Mouse (Mus musculus): ENCODE results near the gene Cdk19.
A peak's percentile ranks its signal among the peaks of the same experiment; 100 is the strongest.

Cdk19 gene

GRCm38 (mm10) chr10:40440740-40441139, 101.4 kb downstream of the Cdk19 start:
- DNase-seq (ENCODE audit: low read depth, low spot score) = no peak

DNA sequence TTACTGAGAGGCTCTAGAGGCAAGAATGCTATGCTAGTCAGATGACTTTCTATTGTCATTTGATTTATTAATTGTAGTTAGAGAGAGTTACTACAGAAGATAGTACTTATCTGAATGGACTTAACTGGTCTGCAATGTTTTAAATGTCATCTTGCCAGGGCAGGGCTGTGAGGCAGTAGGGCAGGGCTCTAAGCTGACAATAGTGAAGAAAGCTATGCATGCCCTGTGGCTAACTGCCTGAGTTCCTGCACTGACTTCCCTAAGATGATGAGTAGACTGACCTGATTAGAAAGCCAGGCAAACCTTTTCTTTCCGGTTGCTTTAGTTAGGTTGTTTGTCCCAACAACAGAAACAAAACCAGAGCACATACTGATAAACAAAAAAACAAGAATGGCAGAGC, 102.7 kb downstream of the Cdk19 start:
- DNase-seq (ENCODE audit: low read depth, low spot score) = no peak

- DNase-seq (ENCODE audit: low read depth, low spot score) = no peak
Observed at GRCm38 (mm10) chr10:40443371-40443770, 104.0 kb downstream of the Cdk19 start.

DNA sequence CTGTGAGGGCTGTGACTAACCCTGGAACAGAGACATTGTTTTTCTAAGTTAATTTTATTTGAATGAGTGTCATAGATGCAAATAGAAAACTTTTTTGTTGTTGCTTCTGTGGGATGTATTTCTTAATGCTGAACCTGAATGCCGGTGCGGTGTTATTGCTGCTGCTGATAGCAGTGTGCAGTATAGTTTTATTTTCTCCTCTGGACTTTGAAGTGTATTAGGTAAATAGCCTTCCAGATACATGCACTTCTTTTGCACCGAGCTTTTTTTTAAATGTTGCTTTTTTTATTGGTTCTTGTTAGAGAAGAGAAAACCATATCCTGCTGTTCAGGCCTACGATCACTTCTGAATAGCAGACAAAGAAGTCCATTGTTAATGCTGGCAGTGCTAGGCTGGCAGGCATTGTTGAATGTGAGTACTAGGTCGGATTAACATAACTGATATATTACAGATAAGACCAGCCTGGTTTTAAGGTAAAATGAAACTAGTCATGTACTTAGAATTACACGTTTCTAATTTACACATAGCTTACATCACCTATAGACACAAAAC, 104.5 kb downstream of the Cdk19 start:
- peak; percentile 27 for DNase-seq (ENCODE audit: low read depth, low spot score)

DNA sequence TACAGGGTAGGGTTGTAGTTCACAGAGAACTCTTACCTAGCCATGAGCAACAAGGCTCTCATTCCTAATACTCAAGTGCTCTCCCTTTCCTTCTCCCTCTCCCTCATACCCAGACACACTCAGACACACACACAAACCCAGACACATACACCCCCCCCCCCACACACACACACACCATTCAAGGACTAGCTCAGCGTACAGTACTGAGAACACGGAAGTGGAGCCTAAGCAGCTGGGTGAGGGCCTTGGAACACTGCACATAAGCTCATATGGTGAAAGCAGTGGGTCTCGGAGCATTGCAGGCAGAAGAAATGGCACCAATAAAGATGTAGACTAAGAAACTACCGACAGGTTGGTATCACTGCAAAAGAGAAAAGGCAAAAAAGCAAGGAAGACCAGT, 105.2 kb downstream of the Cdk19 start:
- DNase-seq (ENCODE audit: low read depth, low spot score) = no peak

- DNase-seq (ENCODE audit: low read depth, low spot score) = no peak
Observed at GRCm38 (mm10) chr10:40446088-40446604, 106.8 kb downstream of the Cdk19 start.

DNA sequence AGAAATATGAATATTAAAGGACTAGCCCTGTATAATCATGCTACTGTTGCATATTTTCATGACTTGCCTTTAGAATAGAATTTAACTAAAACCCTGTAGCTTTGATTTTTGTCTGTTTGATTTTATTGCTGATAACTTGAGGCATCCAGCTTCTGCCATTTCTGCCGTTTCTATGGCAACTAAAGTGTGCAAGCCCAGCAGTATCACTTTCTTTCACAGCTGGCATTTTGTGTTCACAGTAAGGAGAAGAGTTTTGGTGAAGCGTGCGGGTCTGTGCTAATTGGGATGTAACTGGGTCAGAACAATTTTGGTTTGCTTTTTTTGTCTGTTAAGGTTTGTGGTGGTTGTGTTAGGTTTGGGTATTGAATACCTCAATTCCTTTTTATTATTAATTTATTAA, 107.3 kb downstream of the Cdk19 start:
- DNase-seq (ENCODE audit: low read depth, low spot score) = no peak

DNA sequence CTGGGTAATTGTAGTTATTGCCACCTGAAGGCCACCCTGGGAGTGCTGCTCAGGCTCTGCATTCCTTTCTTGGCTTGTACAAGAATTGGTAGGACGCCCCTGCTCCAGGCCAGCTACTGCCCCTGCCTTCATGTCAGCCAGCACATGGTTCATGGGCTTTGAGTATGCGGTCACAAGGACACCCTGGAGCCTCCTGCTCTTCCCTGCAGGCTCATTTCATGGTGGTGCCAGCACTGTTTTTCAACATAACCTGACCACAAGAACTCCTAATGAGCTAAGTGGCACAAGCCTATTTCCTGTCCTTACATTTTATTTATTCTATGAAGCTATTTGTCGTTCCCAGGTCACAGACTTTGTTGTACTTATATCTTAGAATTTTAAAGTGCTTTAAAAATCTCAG, 107.9 kb downstream of the Cdk19 start:
- DNase-seq (ENCODE audit: low read depth, low spot score) = no peak

DNA sequence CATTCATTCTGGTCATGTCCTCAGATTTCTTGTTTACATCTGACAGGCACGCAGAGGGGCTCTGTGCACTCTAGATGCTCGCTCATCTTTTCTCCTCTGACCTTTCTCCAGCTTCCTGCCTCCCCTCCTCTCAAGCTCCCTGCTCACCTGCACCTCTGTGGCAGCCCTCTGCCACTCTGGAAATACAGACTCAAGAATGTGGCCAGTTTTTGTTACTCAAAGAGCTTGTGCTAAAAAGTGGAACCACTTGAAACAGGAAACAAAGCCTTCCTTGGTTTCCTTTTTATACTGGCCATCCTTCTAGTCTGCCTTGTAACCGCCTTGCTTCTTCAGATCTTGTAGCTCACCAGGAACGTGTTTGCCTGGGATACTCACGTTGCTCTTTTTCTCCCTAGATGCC, 108.6 kb downstream of the Cdk19 start:
- DNase-seq (ENCODE audit: low read depth, low spot score) = no peak

- no peak for DNase-seq (ENCODE audit: low read depth, low spot score)
Observed at GRCm38 (mm10) chr10:40448444-40448843, 109.1 kb downstream of the Cdk19 start.

DNA sequence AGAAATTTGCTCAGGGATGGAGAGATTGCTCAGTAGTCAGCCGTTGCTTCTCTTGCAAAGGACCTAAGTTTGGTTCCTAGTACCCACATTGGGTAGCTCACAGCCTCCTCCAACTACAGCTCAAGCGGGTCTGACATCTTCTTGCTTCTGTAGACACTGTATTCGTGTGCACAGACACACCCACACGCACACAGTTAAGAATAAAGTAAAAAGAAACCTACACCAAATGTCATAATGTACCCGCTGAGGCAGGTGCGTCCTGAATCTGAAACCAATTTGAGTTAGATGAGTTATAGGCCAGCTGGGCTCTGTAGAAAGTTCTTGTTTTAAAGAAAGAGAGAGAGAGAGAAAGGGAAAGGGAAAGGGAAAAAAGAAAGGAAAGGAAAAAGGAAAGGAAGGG, 110.2 kb downstream of the Cdk19 start:
- no peak for DNase-seq (ENCODE audit: low read depth, low spot score)

DNA sequence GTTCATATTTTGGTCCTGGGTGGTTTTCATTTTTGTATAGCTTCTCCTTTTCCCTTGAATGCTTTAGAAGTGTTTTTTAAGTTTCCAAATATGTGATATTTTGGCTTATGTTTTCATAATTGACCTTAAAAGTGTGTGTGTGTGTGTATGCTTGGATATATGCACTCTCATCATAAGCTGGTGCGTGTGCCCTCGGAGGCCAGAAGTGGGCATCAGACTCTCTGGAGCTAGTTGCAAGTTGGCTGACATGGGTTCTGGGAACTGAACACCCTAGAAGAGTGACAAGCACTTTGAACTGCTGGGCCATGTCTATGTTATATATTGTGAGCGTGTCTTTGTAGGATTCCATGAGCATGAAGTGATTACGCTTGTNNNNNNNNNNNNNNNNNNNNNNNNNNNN, 110.8 kb downstream of the Cdk19 start:
- no peak for DNase-seq (ENCODE audit: low read depth, low spot score)

DNA sequence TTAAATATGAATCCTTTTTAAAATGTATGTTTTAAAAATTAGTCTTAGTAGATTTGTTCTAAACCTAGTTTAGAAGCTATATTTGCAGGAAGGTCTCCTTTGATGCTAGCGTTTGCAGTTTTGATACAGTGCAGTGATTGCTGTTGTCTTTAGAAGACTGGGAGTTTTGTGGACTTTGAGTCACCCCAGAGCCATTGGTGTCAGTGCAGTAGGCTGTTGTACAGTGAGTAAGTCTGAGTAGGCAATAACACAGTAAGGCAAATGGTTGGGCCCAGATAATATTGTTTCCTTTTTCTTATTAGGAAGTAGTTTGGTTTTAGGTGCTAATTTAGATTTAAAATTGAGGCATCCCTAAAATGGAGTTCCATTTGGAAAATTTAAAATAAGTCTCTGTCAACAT, 117.8 kb downstream of the Cdk19 start:
- DNase-seq (ENCODE audit: low read depth, low spot score) = no peak

GRCm38 (mm10) chr10:40459141-40459540, 119.8 kb downstream of the Cdk19 start:
- DNase-seq (ENCODE audit: low read depth, low spot score) = no peak

- DNase-seq (ENCODE audit: low read depth, low spot score) = no peak
Observed at GRCm38 (mm10) chr10:40461362-40461761, 122.0 kb downstream of the Cdk19 start.

GRCm38 (mm10) chr10:40462257-40462656, 122.9 kb downstream of the Cdk19 start:
- DNase-seq (ENCODE audit: low read depth, low spot score) = no peak

- DNase-seq (ENCODE audit: low read depth, low spot score) = no peak
Observed at GRCm38 (mm10) chr10:40467174-40467911, 128.0 kb downstream of the Cdk19 start.

DNA sequence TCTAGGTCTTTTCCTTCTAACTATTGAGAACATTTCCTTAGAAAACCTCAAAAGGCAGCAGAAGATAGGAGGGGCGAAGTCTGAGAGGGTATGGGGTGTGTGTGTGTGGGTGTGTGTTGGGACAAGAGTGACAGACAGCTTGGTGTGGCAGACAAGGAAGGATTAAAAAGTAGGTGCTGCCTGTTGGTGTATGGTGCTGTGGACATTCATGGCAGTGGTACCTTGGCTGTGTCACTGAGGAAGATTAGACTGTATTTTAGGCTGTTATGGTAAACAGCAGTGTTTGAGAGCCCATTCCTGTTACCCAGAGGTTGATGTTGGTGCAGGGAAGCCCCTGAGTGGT, 128.5 kb downstream of the Cdk19 start:
- DNase-seq (ENCODE audit: low read depth, low spot score) = no peak

GRCm38 (mm10) chr10:40469145-40469544, 129.8 kb downstream of the Cdk19 start:
- DNase-seq (ENCODE audit: low read depth, low spot score) = no peak

GRCm38 (mm10) chr10:40476535-40477285, 137.3 kb downstream of the Cdk19 start:
- no peak for DNase-seq (ENCODE audit: low read depth, low spot score)

- no peak for DNase-seq (ENCODE audit: low read depth, low spot score)
Observed at GRCm38 (mm10) chr10:40477426-40478075, 138.2 kb downstream of the Cdk19 start.

DNA sequence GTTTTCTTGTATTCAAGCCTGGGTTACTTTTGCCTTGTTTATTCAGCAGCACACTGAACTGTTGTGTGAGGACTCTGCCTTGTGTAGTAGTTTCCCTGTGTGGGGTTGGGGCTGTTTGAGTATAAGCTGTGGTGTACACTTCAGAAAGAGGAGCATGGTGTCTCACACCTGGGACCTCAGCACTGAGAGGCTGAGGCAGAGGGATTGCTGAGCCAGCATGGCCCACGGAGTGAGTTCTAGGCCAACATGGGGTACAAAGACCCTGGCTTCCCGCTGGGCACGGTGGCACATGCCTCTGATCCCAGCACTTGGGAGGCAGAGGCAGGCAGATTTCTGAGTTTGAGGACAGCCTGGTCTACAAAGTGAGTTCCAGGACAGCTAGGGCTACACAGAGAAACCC, 139.3 kb downstream of the Cdk19 start:
- DNase-seq (ENCODE audit: low read depth, low spot score) = no peak

Measured in forelimb bud, embryonic 11.5 days (tissue).